Comparison of ENCODE assay signal across 2 mouse cellular contexts in genomic region chr3:36465538-36465937, GRCm38 (mm10).
TF ChIP-seq lines count a peak whose summit lies in the region.

No protein-coding gene starts in this region.

TF ChIP-seq in CH12.LX, 34 proteins besides CTCF, POLR2A, EP300 and RAD21 (continued from another document):
- TF ChIP-seq E2F4 (IDR thresholded peaks at IDR 0.05; ENCODE audit: insufficient replicate concordance, low read depth, low read length) (no peak), HCFC1 (IDR thresholded peaks at IDR 0.05; ENCODE audit: low read depth, low read length) (no peak), NRF1 (IDR thresholded peaks at IDR 0.05; ENCODE audit: low read depth, low read length) (no peak), JUN (IDR thresholded peaks at IDR 0.05; ENCODE audit: insufficient read depth, low read depth, low read length) (no peak), USF2 (conservative IDR thresholded peaks at IDR 0.05; ENCODE audit: low read depth, low read length) (no peak), CHD2 (IDR thresholded peaks at IDR 0.05; ENCODE audit: low read length) (no peak), JUND (conservative IDR thresholded peaks at IDR 0.05; ENCODE audit: low read depth, low read length) (no peak)

TF ChIP-seq in MEL, 35 proteins besides CTCF, POLR2A, EP300 and RAD21 (continued from another document):
- TF ChIP-seq MEF2A (IDR thresholded peaks at IDR 0.05; ENCODE audit: extremely low read depth, insufficient replicate concordance, low read depth, low read length, poor library complexity, severe bottlenecking) (no peak), MAZ (IDR thresholded peaks at IDR 0.05; ENCODE audit: low read depth, low read length) (no peak), GATA1 (IDR thresholded peaks at IDR 0.05; ENCODE audit: low read depth, low read length) (no peak), GABPA (IDR thresholded peaks at IDR 0.05; ENCODE audit: low read depth, low read length) (no peak), ZNF384 (IDR thresholded peaks at IDR 0.05; ENCODE audit: low read depth, low read length) (no peak)
